Mouse (Mus musculus) forebrain, embryonic 14.5 days (tissue): ENCODE measurements around the gene Trim67. TPM values are rescaled to one million over a fixed set of nuclear protein-coding genes. Genes with fewer than 3 reads are reported as not detected.

Experiments used
- polyA plus RNA-seq: library from polyadenylated mRNA; unstranded; fragments of >200 nt; fragmentation: Nextera tagmentation; extraction: Ambion mirVana; gene quantifications from 2 replicates; pipeline ENCODE4 v1.2.1, GENCODE M21; 2014

Gene Trim67
- polyA plus RNA-seq, 1 experiment from 2014 or later: 16.5 TPM

Other genes with a start within 250 kb of the Trim67 start
- not detected in 2 replicates for gene Agt, start 223.4 kb upstream of the Trim67 start, polyA plus RNA-seq
- gene Capn9, start 217.0 kb upstream of the Trim67 start, polyA plus RNA-seq: 0.19 TPM in 1 of 2 replicates, not detected in the other
- 30.6 and 32.4 TPM in 2 replicates for gene 2310022B05Rik, start 129.7 kb upstream of the Trim67 start, polyA plus RNA-seq
- 48.7 and 58.3 TPM in 2 replicates for gene Ttc13, start 71.1 kb upstream of the Trim67 start, polyA plus RNA-seq
- 26.6 and 27.9 TPM in 2 replicates for gene Arv1, start 71.0 kb upstream of the Trim67 start, polyA plus RNA-seq
- gene Fam89a, start 41.3 kb upstream of the Trim67 start, polyA plus RNA-seq: 0.27 and 0.38 TPM in 2 replicates
- gene Gnpat, start 69.9 kb downstream of the Trim67 start, polyA plus RNA-seq: 93.5 and 95.5 TPM in 2 replicates
- 25.0 and 29.1 TPM in 2 replicates for gene 2810004N23Rik, start 70.0 kb downstream of the Trim67 start, polyA plus RNA-seq
- gene Exoc8, start 104.6 kb downstream of the Trim67 start, polyA plus RNA-seq: 5.9 and 7.2 TPM in 2 replicates
- gene Sprtn, start 104.8 kb downstream of the Trim67 start, polyA plus RNA-seq: 9.8 and 11.1 TPM in 2 replicates
- 24.4 and 25.7 TPM in 2 replicates for gene Egln1, start 156.2 kb downstream of the Trim67 start, polyA plus RNA-seq
- gene Tsnax, start 219.9 kb downstream of the Trim67 start, polyA plus RNA-seq: 171 and 186 TPM in 2 replicates